Mouse (Mus musculus) telencephalon, adult 2 months (tissue): ENCODE measurements around the gene Carmil2.

Source experiments
- DNase-seq: peaks from one replicate; pipeline ENCODE4 v3.0.0-alpha.2; 2011; ENCODE audit warnings: low read depth, low spot score

The Carmil2 gene

DNA sequence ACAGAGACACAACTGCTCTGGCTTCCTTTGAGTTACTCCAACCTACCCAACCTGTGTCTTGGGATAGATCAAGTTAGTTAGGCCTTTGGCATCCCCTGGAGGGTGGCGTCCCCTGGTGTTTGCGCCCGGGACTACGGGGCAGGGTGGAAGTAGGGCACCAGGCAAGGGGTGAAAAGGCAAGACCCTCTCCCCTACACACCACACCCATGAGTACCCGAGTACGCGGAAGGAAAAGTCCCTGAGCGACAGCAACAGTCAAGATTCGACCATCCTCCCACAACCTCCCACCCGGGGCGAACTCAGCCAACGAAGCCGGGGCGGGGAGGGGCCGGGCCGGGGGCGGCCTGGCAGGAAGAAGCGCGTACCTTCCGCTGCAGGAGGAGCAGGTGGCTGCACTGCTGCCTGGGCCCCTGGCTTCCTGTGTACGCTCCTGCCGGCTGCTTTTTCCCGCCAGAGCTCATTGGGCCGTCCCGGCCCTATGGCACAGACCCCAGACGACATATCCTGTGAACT, at the start of gene Carmil2:
Gene Carmil2, plus strand, starts transcription at position 479 of the 513 bp plus-strand sequence.
- no peak for DNase-seq

- no peak for DNase-seq
Measured at GRCm38 (mm10) chr8:105636963-105637510, 49.0 kb upstream of the Carmil2 start, which contains the start of gene Agrp. Agrp (minus strand) TSS chr8:105637393.

DNA sequence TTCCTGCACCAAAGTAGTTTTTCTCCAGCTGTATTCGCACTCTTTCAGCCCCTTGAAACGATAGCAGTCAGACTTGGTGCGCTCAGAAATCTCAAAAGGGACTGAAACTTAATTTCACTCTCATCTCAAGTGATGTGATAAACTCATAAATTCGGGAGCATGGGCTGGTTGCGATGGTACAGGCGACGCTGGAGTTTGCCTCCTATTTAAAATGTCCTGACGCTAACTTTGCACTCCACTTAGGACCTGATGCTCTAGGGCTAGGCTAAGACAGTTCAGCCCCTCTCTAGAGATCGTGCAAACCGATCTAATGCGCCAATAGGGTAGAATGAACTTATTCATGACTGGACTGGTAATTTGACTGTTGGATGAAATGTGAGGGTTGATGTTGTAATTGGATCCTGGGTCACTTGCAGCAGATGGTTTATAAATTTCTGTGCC, 48.5 kb upstream of the Carmil2 start:
- DNase-seq, result no peak

- DNase-seq, result no peak
Measured at GRCm38 (mm10) chr8:105638510-105638909, 47.6 kb upstream of the Carmil2 start.

- no peak for DNase-seq
Measured at GRCm38 (mm10) chr8:105639835-105640234, 46.2 kb upstream of the Carmil2 start.

DNA sequence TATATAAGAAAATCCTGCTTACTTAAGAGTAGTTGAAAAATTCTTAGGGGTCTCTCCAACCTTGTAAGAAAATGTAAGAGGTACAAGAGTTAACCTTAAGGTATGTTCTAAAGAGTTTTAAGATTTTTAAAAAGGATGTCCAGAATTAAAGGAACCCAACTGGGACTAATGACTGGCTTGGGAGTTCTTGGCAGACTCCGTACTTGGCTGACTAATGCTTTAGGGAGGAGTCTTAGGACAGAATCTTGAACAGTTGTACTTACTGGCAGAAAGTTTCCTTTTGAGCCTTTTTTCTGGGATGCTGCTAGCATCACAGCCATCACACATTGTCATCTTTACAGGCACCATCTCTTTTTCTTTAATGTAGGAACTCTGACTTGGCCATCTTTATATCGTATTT, 45.6 kb upstream of the Carmil2 start:
- no peak for DNase-seq

- no peak for DNase-seq
Measured at GRCm38 (mm10) chr8:105645205-105645604, 40.9 kb upstream of the Carmil2 start.

DNA sequence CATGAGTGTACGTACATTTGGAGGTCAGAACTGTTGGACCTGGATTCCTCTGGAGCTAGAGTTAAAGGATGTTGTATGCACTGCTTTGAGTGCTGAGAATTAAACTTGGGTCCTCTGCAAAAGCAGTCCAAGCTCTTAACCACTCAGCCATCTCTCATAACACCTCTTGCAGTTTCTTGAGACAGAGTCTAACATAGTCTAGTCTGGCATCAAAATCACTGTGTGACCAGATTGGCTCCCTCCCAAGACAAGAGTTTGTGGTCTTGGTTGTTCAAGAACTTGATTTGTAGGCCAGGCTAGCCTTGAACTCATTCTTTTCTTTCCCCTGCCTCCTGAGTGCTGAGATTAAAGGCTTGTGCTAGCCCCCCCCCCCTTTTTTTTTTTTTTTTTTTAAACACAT, 37.1 kb upstream of the Carmil2 start:
- no peak for DNase-seq

GRCm38 (mm10) chr8:105657641-105658040, 28.4 kb upstream of the Carmil2 start:
- DNase-seq, result no peak

DNA sequence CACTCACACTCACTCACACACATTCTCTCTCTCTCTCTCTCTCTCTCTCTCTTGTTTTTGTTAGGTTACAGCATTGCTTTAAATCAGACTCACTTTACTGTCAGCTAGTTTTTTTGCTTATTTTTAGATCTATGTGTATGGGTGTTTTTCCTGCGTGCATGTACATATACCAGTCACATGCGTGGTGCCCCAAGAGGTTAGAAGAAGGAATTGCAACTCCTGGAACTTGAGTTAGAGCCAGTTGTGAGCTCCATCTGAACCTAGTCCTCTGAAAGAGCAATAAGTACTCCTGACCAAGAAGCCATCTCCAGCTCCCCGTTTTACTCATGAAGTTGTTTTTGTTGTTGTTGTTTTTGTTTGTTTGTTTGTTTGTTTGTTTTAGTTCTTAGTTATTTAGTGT, 24.9 kb upstream of the Carmil2 start:
- no peak for DNase-seq

GRCm38 (mm10) chr8:105677891-105678290, 8.2 kb upstream of the Carmil2 start:
- DNase-seq, result no peak

DNA sequence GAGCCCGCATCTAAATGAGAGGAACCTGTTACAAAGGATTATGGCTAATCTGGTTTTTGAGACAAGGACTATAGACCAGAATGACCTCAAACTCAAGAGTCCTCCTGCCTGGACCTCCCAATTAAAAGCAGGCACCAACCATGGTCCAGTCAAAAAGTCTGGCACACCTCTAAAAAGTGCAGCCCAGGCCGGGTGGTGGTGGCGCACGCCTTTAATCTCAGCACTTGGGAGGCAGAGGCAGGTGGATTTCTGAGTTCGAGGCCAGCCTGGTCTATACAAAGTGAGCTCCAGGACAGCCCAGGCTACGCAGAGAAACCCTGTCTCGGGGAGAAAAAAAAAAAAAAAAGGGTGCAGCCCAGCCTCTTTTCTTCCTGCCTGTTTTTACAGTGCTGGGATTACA, 749 bp upstream of the Carmil2 start:
- DNase-seq, result no peak

DNA sequence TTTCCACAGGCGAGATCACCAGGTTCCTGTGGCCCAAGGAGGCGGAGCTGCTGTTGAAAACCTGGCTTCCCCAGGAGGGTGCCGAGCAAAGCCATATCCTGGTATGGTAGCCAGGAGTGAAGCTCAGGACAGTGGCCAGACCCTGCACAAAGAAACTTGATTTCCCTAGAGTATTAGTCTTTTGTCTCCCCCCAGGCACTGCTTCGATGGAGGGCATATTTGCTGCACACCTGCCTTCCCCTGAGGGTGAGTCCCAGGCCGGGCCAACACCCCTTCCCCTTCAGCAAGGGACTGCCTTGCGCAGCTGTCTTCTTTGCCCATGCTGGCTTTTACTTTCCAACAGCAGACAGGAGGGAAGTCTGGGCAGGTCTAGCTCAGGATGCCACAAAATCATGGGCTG, 477 bp downstream of the Carmil2 start:
- DNase-seq, result no peak

DNA sequence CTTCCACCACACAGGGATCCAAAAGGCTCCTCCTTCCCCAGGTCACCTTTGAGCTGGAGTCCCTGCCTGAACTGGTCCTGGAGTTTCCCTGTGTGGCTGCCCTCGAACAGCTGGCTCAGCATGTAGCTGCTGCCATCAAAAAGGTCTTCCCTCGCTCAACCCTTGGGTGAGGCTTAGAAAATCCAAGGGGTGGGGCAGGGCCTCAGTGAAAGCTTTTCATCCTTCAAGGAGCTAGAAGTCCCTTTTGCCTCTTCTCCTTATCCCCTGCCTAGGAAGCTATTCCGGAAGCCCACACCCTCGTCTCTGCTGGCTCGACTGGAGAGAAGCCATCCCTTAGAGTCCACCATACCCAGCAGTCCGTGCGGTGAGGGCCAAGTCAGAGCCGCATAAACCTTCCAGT, 1.4 kb downstream of the Carmil2 start:
- DNase-seq, result no peak

DNA sequence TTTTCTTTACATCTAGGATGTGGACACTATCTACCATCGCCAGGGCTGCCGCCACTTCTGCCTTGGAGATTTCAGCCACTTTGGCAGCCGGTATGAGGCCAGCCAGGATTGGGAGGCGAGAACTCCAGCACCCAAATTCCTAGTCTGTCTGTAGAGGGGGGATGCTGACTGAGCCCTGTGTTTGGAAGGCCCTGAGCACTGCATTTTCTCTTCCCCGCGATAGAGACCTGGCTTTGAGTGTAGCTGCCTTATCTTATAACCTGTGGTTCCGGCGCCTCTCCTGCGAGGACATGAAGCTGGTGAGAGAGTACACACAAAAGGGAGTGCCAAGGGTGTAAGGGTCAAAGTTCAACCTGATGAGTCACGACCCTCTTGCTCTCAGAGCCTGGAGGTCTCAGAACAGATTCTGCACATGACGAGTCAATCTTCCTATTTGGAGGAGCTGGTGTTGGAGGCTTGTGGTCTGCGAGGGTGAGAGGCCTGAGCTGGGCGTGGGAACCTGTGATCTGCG, 2.2 kb downstream of the Carmil2 start:
- DNase-seq, result no peak

DNA sequence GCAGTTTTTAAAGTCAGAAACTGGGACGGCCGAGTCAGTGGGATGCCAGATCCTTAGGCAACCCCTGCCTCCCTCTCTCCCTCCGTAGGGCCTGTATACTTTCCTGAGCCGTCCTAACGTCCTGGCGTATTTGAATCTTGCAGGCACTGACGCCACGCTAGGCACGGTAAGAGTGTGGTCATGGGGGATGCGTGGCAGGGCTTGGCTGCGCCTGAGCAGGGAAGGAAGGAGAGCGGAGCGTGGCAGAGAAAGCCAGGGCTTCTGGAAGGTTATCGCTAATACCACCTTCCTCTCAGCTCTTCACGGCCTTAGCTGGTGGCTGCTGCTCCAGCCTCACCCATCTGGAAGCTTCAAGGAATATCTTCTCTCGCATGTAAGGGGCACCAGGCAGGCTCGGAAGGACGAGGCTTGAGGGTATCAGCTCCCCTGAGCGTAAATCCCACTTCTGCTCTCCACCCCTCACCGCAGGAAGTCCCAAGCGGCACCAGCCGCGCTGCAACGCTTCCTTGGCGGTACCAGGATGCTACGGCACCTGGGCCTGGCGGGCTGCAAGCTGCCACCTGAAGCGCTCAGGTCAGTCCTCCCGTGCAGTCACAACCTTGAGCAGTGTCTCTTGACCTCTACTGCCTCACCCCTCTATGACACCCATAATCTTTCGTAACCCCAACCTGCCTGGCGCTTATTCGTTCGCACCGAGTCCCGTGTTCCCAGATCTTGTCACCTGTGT, 3.3 kb downstream of the Carmil2 start:
- DNase-seq, result no peak

DNA sequence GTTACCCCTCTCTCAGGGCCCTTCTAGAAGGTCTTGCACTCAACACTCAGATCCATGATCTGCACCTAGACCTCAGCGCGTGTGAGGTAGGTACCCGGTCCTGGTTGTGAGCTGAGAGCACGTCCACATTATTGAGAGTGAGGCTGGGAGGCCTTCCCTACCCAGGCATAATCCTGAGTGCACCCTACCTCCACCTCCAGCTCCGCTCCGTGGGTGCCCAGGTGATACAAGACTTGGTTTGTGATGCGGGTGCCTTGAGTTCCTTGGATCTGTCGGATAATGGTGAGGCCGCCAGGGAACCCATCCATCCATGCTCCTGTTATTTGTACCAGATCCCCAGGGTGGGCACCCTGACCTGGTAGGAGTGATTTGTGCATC, 3.9 kb downstream of the Carmil2 start:
- no peak for DNase-seq

GRCm38 (mm10) chr8:105690978-105691377, 4.9 kb downstream of the Carmil2 start:
- no peak for DNase-seq

DNA sequence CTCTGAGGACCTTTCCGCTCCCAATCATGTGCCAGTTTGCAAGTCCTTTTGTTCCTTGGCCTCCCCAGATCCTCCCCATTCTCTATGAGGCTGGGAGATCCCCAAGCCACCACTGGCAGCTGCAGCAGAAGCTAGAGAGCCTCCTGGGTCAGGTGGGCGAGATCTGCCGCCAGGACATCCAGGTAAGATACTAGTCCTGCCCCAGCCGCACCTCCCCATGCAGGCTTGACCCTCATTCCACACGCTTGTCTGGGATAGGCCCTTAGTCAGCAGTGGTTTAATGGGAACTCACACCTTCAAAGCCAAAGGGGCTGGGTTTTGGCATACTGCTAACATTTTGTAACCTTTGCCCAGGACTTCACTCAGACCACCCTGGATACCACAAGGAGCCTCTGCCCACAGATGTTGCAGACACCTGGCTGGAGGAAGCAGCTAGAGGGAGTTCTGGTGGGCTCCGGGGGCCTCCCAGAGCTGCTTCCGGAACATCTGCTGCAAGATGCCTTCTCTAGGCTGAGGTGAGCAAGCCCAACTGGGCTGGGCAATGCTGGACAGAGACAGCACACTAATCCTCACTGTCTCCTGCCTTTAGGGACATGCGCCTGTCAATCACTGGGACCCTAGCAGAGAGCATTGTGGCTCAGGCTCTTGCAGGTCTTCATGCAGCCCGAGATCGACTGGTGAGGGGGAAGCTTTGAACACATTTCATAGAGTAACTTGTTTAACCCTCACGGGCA, 6.5 kb downstream of the Carmil2 start:
- no peak for DNase-seq

- DNase-seq, result peak; percentile 45
Measured at GRCm38 (mm10) chr8:105693648-105694047, 7.6 kb downstream of the Carmil2 start.

DNA sequence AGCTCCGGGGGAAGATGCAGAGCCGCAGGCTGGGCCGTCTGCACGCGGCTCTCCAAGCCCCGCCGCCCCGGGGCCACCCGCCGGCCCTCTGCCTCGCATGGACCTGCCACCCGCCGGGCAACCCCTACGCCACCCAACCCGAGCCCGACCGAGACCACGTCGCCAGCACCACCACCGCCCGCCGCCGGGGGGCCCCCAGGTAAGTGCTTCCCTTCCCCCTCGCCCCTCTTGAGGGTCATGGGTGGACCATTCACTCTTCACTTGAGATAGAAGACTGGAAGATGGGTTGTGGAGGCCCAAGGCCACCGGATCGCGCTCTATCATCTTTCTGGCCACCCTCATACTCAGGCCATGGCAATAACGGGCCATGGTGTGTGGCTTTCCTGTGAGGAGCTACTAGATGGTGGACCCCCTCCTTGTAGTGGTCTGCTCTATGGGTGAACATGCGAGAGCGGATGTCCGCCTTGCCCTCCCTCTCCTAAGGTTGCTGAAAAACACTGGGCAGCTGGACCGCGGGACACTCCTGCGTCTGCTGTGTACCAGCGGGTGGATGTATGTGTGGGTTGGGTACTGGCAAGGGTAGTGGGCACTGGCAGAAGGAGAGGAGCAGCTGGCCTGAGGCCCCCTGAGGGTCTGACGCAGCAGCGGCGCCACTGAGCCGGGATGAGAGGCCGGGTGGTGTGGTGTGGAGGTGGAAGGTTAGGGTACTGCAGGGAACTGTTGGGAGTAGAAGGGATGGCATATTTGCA, 8.2 kb downstream of the Carmil2 start:
- no peak for DNase-seq
